Mouse (Mus musculus): Measurements from ENCODE around the gene Poln. TPM values are rescaled to one million over a fixed set of nuclear protein-coding genes. Genes with fewer than 3 reads are reported as not detected.
A peak's percentile ranks its signal among the peaks of the same experiment; 100 is the strongest.

Poln gene
- polyA plus RNA-seq, 1 experiment, result 1.5 TPM

DNA sequence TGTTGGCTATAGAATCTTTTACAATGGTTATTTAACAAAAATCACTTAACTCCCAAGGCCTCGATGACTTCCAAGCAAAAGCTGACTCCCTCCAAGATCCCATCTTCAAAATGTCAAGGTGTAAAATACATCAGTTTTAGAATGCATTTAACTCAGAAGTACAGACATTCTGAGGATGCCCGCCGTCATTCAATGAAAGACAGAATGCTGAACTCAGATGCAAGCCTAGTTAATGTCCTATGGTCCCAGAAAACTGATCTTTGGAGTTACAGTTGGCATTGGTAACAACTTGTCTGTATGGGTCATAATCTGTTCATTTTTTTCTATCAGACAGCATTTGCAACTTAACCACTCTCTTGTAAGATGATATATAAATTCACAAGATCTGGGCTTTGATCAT, 706 bp upstream of the Poln start:
- Histone ChIP-seq H3K9me3 (replicated peaks; ENCODE audit: control insufficient read depth, insufficient read depth, low read length, poor library complexity, severe bottlenecking) (no peaks in the 10 kb centered on the region), H3K36me3 (ENCODE audit: control insufficient read depth, insufficient read depth, low read length, poor library complexity, severe bottlenecking) (0 out of 2 replicates have a peak, but pooled peaks cover 2% of the 10 kb centered on the region), H3K4me1 (ENCODE audit: control insufficient read depth, insufficient read depth, low read length) (no peaks in the 10 kb centered on the region), H3K27ac (ENCODE audit: insufficient read depth, low read length) (peak overlapping the region; percentile 71), H3K27me3 (ENCODE audit: control insufficient read depth, insufficient read depth, low read length, poor library complexity, severe bottlenecking) (no peaks in the 10 kb centered on the region), H3K4me3 (ENCODE audit: low read depth, low read length) (peak overlapping the region; percentile 65), H3K9ac (ENCODE audit: low read depth, poor library complexity, severe bottlenecking) (peak overlapping the region; percentile 60)
- TF ChIP-seq EP300 (IDR thresholded peaks at IDR 0.05; ENCODE audit: insufficient read depth, low read depth, low read length) (no peak), CTCF (IDR thresholded peaks at IDR 0.05; ENCODE audit: low read depth, low read length) (no peak)

DNA sequence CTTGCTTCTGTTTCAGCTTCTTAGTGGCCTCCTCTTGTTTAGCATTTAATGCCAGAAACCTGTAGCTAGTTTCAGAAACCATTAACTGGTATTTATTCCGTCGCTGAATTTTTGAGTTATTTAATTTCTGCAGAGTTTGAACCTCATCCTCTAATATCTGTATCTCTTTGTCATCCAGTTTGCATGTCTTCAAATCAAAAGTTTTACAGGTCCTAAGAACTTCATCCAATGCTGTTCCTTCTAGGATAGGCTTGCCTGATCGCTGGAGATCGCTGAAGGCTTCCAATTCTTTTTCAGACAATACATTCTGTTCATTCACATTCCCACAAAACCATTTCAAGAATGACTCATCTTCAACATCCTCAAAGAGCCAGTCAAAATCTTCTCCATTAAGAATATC, 1.4 kb downstream of the Poln start:
- no peaks in the 10 kb centered on the region for H3K4me1 ChIP-seq (ENCODE audit: control insufficient read depth, insufficient read depth, low read length)
- no peak overlapping the region for H3K27ac ChIP-seq (ENCODE audit: insufficient read depth, low read length)
- TF ChIP-seq CTCF (IDR thresholded peaks at IDR 0.05; ENCODE audit: low read depth, low read length) (no peak), EP300 (IDR thresholded peaks at IDR 0.05; ENCODE audit: insufficient read depth, low read depth, low read length) (no peak), POLR2A (IDR thresholded peaks at IDR 0.05; ENCODE audit: insufficient read depth, low read length) (no peak)
- H3K27me3 ChIP-seq (ENCODE audit: control insufficient read depth, insufficient read depth, low read length, poor library complexity, severe bottlenecking), result no peaks in the 10 kb centered on the region
- peaks cover 7% of the 10 kb centered on the region for H3K36me3 ChIP-seq (ENCODE audit: control insufficient read depth, insufficient read depth, low read length, poor library complexity, severe bottlenecking)
- H3K9me3 ChIP-seq (replicated peaks; ENCODE audit: control insufficient read depth, insufficient read depth, low read length, poor library complexity, severe bottlenecking), result no peaks in the 10 kb centered on the region
- H3K9ac ChIP-seq (ENCODE audit: low read depth, poor library complexity, severe bottlenecking), result no peak overlapping the region
- H3K4me3 ChIP-seq (ENCODE audit: low read depth, low read length), result no peak overlapping the region

DNA sequence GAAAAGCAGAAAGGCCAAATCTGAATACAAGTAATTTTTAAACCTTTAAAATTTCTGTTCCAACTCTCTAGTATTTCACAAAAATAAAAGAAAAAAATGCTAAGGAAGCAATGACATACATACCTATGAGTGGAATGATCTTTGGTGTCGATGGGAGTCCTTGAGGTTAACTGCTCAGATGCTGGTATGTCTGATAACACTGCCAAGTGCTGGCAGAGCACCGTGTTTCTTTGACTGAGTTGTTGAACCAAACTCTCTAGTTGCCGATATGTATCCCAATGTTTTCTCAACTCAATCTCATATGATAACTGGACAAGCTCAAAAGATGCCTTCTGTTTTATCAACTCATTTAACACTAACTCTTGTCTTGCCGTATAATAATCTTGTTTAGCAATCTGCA, 3.5 kb downstream of the Poln start:
- no peak overlapping the region for H3K27ac ChIP-seq (ENCODE audit: insufficient read depth, low read length)
- H3K36me3 ChIP-seq (ENCODE audit: control insufficient read depth, insufficient read depth, low read length, poor library complexity, severe bottlenecking), result peaks cover 7% of the 10 kb centered on the region
- no peak overlapping the region for H3K4me3 ChIP-seq (ENCODE audit: low read depth, low read length)
- no peaks in the 10 kb centered on the region for H3K27me3 ChIP-seq (ENCODE audit: control insufficient read depth, insufficient read depth, low read length, poor library complexity, severe bottlenecking)
- H3K4me1 ChIP-seq (ENCODE audit: control insufficient read depth, insufficient read depth, low read length), result no peaks in the 10 kb centered on the region
- no peak for TF ChIP-seq EP300 (IDR thresholded peaks at IDR 0.05; ENCODE audit: insufficient read depth, low read depth, low read length)
- no peak for TF ChIP-seq POLR2A (IDR thresholded peaks at IDR 0.05; ENCODE audit: insufficient read depth, low read length)
- TF ChIP-seq CTCF (IDR thresholded peaks at IDR 0.05; ENCODE audit: low read depth, low read length), result no peak
- no peak overlapping the region for H3K9ac ChIP-seq (ENCODE audit: low read depth, poor library complexity, severe bottlenecking)
- H3K9me3 ChIP-seq (replicated peaks; ENCODE audit: control insufficient read depth, insufficient read depth, low read length, poor library complexity, severe bottlenecking), result no peaks in the 10 kb centered on the region

DNA sequence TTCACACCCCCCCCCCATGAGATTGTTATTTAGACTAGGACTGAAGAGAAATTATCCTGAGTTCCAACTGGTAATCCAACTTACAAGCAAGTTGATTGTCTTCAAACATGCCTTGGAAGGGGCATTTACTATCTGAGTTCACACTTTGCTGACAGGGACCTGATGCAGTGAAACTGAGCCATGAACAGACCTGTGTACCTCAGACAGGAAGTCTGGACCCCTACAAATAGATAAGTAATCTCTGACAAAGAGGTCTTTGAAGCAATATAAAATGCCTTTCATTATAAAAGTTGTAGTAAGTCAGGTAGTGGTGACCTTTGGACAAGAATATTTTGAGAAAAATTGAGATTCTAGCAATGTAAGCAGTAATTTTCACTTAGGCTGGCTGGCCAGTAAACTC, 20.8 kb downstream of the Poln start:
- Histone ChIP-seq H3K9me3 (replicated peaks; ENCODE audit: control insufficient read depth, insufficient read depth, low read length, poor library complexity, severe bottlenecking) (peaks cover 10% of the 10 kb centered on the region), H3K36me3 (ENCODE audit: control insufficient read depth, insufficient read depth, low read length, poor library complexity, severe bottlenecking) (no peaks in the 10 kb centered on the region), H3K4me1 (ENCODE audit: control insufficient read depth, insufficient read depth, low read length) (no peaks in the 10 kb centered on the region), H3K27me3 (ENCODE audit: control insufficient read depth, insufficient read depth, low read length, poor library complexity, severe bottlenecking) (no peaks in the 10 kb centered on the region), H3K27ac (ENCODE audit: insufficient read depth, low read length) (no peak overlapping the region), H3K9ac (ENCODE audit: low read depth, poor library complexity, severe bottlenecking) (no peak overlapping the region), H3K4me3 (ENCODE audit: low read depth, low read length) (no peak overlapping the region)
- TF ChIP-seq POLR2A (IDR thresholded peaks at IDR 0.05; ENCODE audit: insufficient read depth, low read length) (no peak), CTCF (IDR thresholded peaks at IDR 0.05; ENCODE audit: low read depth, low read length) (no peak), EP300 (IDR thresholded peaks at IDR 0.05; ENCODE audit: insufficient read depth, low read depth, low read length) (no peak)

DNA sequence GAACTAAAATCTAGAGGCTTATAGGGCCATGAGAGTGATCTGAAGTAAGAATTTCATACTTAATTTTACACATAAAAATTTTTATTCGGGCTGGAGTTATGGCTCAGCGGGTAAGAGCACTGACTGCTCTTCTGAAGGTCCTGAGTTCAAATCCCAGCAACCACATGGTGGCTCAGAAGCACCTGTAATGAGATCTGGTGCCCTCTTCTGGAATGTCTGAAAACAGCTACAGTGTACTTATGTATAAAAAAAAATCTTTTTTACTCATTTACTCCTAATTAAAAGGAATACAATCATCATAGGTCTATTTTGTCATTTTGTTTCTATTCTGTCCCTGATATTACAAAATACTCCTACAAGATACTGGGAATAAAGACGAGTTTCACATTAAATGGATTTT, 21.7 kb downstream of the Poln start:
- Histone ChIP-seq H3K9ac (ENCODE audit: low read depth, poor library complexity, severe bottlenecking) (no peak overlapping the region), H3K4me3 (ENCODE audit: low read depth, low read length) (no peak overlapping the region), H3K9me3 (replicated peaks; ENCODE audit: control insufficient read depth, insufficient read depth, low read length, poor library complexity, severe bottlenecking) (peaks cover 10% of the 10 kb centered on the region), H3K27me3 (ENCODE audit: control insufficient read depth, insufficient read depth, low read length, poor library complexity, severe bottlenecking) (no peaks in the 10 kb centered on the region), H3K4me1 (ENCODE audit: control insufficient read depth, insufficient read depth, low read length) (no peaks in the 10 kb centered on the region), H3K27ac (ENCODE audit: insufficient read depth, low read length) (no peak overlapping the region), H3K36me3 (ENCODE audit: control insufficient read depth, insufficient read depth, low read length, poor library complexity, severe bottlenecking) (no peaks in the 10 kb centered on the region)
- TF ChIP-seq CTCF (IDR thresholded peaks at IDR 0.05; ENCODE audit: low read depth, low read length), result no peak

DNA sequence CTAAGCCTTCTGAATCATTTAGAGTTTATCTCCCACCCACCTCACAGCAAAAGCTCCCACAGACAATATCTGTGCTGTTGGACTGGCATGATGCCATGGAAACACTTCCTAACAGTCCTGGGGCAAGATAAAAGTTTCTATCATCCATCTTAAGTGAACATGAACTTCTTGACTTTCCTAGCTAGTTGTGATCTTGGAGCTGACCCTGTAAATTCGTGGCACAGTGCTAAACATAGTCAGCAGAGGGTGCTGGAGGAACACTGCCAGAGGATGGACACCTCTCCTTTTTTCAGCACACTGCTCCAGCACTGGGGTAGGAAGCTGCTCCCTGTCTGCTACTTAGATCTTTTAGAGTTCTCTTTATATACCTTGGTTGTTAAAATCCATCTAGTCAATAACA, 29.5 kb downstream of the Poln start:
- TF ChIP-seq CTCF (IDR thresholded peaks at IDR 0.05; ENCODE audit: low read depth, low read length) (peak; percentile 45), POLR2A (IDR thresholded peaks at IDR 0.05; ENCODE audit: insufficient read depth, low read length) (no peak)
- H3K9ac ChIP-seq (ENCODE audit: low read depth, poor library complexity, severe bottlenecking), result no peak overlapping the region
- H3K27ac ChIP-seq (ENCODE audit: insufficient read depth, low read length), result no peak overlapping the region
- no peaks in the 10 kb centered on the region for H3K27me3 ChIP-seq (ENCODE audit: control insufficient read depth, insufficient read depth, low read length, poor library complexity, severe bottlenecking)
- no peak overlapping the region for H3K4me3 ChIP-seq (ENCODE audit: low read depth, low read length)
- H3K36me3 ChIP-seq (ENCODE audit: control insufficient read depth, insufficient read depth, low read length, poor library complexity, severe bottlenecking), result no peaks in the 10 kb centered on the region
- no peaks in the 10 kb centered on the region for H3K4me1 ChIP-seq (ENCODE audit: control insufficient read depth, insufficient read depth, low read length)
- H3K9me3 ChIP-seq (replicated peaks; ENCODE audit: control insufficient read depth, insufficient read depth, low read length, poor library complexity, severe bottlenecking), result no peaks in the 10 kb centered on the region
